Mouse (Mus musculus): Measurements from ENCODE around the gene Vsig10l.

The Vsig10l gene

GRCm38 (mm10) chr7:43447801-43448200 lies 15.2 kb upstream of the Vsig10l start:
- no peak for TF ChIP-seq GATA4 (IDR thresholded peaks at IDR 0.05; ENCODE audit: insufficient replicate concordance, low read length)

GRCm38 (mm10) chr7:43448246-43448645 lies 14.7 kb upstream of the Vsig10l start:
- TF ChIP-seq GATA4 (IDR thresholded peaks at IDR 0.05; ENCODE audit: insufficient replicate concordance, low read length) = no peak

- TF ChIP-seq GATA4 (IDR thresholded peaks at IDR 0.05; ENCODE audit: insufficient replicate concordance, low read length) = no peak
These were observed 13.1 kb upstream of the Vsig10l start for GRCm38 (mm10) chr7:43449811-43450210.

GRCm38 (mm10) chr7:43451726-43452125 lies 11.2 kb upstream of the Vsig10l start:
- no peak for TF ChIP-seq GATA4 (IDR thresholded peaks at IDR 0.05; ENCODE audit: insufficient replicate concordance, low read length)

- no peak for TF ChIP-seq GATA4 (IDR thresholded peaks at IDR 0.05; ENCODE audit: insufficient replicate concordance, low read length)
These were observed 10.3 kb upstream of the Vsig10l start for GRCm38 (mm10) chr7:43452609-43453008.

GRCm38 (mm10) chr7:43453599-43454355 lies 9.2 kb upstream of the Vsig10l start:
- TF ChIP-seq GATA4 (IDR thresholded peaks at IDR 0.05; ENCODE audit: insufficient replicate concordance, low read length) = no peak

DNA sequence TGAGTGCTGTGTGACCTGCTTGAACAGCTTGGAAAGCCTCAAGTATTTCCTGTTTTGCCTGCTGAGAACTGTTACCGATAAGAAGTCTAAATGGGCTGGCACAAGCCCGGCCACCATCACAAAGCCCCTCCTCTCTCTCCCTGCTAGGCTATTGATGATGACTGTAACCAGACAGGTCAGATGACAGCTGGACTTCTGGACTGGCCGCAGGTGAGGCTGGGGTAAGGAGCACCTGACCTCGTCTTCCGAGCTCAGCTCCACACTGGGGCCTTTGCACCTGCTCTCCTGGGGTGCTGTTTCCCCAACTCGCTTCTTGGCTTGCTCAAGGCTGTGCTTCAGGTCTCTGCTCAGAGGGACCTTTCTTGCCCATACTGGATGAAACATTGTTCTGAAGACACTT lies 8.6 kb upstream of the Vsig10l start:
- no peak for TF ChIP-seq GATA4 (IDR thresholded peaks at IDR 0.05; ENCODE audit: insufficient replicate concordance, low read length)

DNA sequence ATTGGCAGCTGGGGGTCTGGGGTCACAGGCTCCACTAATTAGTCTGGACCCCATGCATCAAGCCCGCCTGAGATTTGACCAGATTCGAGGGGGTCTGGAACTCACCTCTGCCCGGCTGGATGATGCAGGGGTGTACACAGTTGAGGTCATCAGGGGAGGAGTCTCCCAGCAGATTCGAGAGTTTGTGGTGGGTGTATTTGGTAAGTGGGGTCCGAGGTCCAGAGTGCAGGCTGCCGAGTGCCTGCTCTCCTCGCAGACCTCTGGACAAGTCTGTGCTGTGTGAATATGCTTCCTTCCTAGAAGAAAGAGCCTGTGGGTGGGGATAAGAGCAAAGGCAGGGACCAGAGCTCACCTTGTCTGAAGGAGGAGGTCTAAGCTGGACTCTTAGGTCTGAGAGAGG lies 1.0 kb downstream of the Vsig10l start:
- TF ChIP-seq GATA4 (IDR thresholded peaks at IDR 0.05; ENCODE audit: insufficient replicate concordance, low read length) = no peak

GRCm38 (mm10) chr7:43464864-43465343 lies 2.0 kb downstream of the Vsig10l start:
- no peak for TF ChIP-seq GATA4 (IDR thresholded peaks at IDR 0.05; ENCODE audit: insufficient replicate concordance, low read length)

GRCm38 (mm10) chr7:43465344-43466098 lies 2.6 kb downstream of the Vsig10l start:
- TF ChIP-seq GATA4 (IDR thresholded peaks at IDR 0.05; ENCODE audit: insufficient replicate concordance, low read length) = no peak

DNA sequence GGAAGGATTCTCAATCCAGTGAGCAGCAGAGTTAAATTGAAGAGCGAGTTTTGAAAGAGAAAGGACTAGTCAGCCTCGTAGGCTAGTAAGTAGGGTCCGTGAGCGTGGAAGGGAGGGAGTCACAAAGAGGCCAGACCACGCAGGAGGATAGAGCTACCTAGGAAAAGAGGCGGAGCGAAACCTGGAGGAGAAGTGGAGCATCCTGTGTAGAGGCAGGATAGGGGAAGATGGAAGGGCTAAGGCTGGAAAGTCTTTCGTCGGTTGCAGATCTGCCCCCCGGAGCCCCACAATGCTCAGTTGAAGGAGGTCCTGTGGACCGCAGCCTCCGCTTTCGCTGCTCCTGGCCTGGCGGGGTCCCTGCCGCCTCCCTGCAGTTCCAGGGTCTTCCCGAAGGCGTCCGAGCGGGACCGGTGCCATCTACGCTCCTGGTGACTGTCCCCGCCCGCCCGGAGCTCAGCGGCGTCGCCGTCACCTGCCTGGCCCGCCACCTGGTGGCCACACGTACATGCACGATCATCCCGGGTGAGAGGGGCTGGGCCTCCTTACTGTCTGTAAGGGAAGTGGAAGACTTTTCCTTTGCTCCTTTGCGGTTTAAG lies 3.2 kb downstream of the Vsig10l start:
- no peak for TF ChIP-seq GATA4 (IDR thresholded peaks at IDR 0.05; ENCODE audit: insufficient replicate concordance, low read length)

- TF ChIP-seq GATA4 (IDR thresholded peaks at IDR 0.05; ENCODE audit: insufficient replicate concordance, low read length) = no peak
These were observed 7.4 kb downstream of the Vsig10l start for GRCm38 (mm10) chr7:43470373-43470772.

GRCm38 (mm10) chr7:43475706-43476105 lies 12.8 kb downstream of the Vsig10l start:
- no peak for TF ChIP-seq GATA4 (IDR thresholded peaks at IDR 0.05; ENCODE audit: insufficient replicate concordance, low read length)

DNA sequence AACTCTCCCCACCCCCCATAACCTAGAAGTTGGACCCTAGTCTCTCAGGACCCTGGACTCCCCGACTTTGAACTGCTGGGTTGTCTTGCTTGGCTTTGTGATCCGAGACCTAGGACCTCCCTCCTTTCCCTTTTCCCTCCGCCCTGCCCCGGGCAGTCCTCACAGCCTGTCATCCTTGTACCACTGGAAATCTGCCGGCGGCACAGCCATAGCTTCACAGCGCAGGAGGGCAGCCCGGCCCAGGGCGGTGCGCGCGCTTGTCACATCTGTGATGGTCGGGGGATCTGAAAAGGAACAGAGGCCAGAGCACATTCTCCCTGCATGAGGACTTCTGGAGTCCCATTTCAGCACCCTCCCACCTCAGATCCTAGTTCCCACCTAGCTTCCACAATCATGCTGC lies 13.4 kb downstream of the Vsig10l start:
- no peak for TF ChIP-seq GATA4 (IDR thresholded peaks at IDR 0.05; ENCODE audit: insufficient replicate concordance, low read length)

- no peak for TF ChIP-seq GATA4 (IDR thresholded peaks at IDR 0.05; ENCODE audit: insufficient replicate concordance, low read length)
These were observed 18.2 kb downstream of the Vsig10l start for GRCm38 (mm10) chr7:43481191-43481590.
